Mouse (Mus musculus) thymus, adult 2 months (tissue): Measurements from ENCODE around the gene Scd2. TPM values are rescaled to one million over a fixed set of nuclear protein-coding genes. Genes with fewer than 3 reads are reported as not detected.

Source experiments
- DNase-seq: peaks from one replicate; pipeline ENCODE4 v3.0.0; 2021
- H3K27ac ChIP-seq: fragments of 200-500 bp; 2 replicates; pipeline ENCODE4 v1.5.1; 2012; ENCODE audit warnings: low read length, control low read depth; ENCODE audit not compliant: control insufficient read depth, insufficient read depth
- H3K27me3 ChIP-seq: fragments of 200-500 bp; 2 replicates; pipeline ENCODE4 v1.6.1; 2012; ENCODE audit warnings: mild to moderate bottlenecking, low read length, moderate library complexity, mixed read lengths; ENCODE audit not compliant: control insufficient read depth, insufficient read depth
- H3K36me3 ChIP-seq: fragments of 200-500 bp; 2 replicates; pipeline ENCODE4 v1.6.1; 2012; ENCODE audit warnings: mild to moderate bottlenecking, low read length, moderate library complexity; ENCODE audit not compliant: control insufficient read depth, insufficient read depth
- H3K4me1 ChIP-seq: fragments of 200-500 bp; replicated peaks from 2 replicates; pipeline ENCODE4 v1.6.1; 2012; ENCODE audit warnings: low read length; ENCODE audit not compliant: control insufficient read depth, insufficient read depth
- H3K4me3 ChIP-seq: fragments of 200-500 bp; 2 replicates; pipeline ENCODE4 v1.5.1; 2012; ENCODE audit warnings: mild to moderate bottlenecking, low read length, control low read depth, moderate library complexity; ENCODE audit not compliant: control insufficient read depth, insufficient read depth
- CTCF ChIP-seq: fragments of 200-500 bp; IDR thresholded peaks from 2 replicates; pipeline ENCODE4 v1.5.1; 2012; ENCODE audit warnings: mild to moderate bottlenecking, control low read depth, low read length, moderate library complexity, borderline replicate concordance; ENCODE audit not compliant: control insufficient read depth, poor library complexity, insufficient read depth; ENCODE audit errors: extremely low read depth
- POLR2A ChIP-seq: fragments of 200-500 bp; IDR thresholded peaks from 2 replicates; pipeline ENCODE4 v1.6.1; 2012; ENCODE audit warnings: mild to moderate bottlenecking, low read length, control low read depth, moderate library complexity; ENCODE audit not compliant: control insufficient read depth, poor library complexity, insufficient read depth; ENCODE audit errors: extremely low read depth
- WGBS: fragments of 180-500 bp; shearing (Covaris S2); methylation state at CpG from one replicate; pipeline ENCODE4 v1.1.7; 2018; 5-methylcytosine and 5-hydroxymethylcytosine counted together
- polyA plus RNA-seq: library from polyadenylated mRNA; depleted of rRNA; stranded (reverse); fragments of >200 nt; gene quantifications from 2 replicates; pipeline ENCODE4 v1.2.3, GENCODE M21; 2012

The Scd2 gene
- polyA plus RNA-seq, 1 experiment, result 261 TPM

DNA sequence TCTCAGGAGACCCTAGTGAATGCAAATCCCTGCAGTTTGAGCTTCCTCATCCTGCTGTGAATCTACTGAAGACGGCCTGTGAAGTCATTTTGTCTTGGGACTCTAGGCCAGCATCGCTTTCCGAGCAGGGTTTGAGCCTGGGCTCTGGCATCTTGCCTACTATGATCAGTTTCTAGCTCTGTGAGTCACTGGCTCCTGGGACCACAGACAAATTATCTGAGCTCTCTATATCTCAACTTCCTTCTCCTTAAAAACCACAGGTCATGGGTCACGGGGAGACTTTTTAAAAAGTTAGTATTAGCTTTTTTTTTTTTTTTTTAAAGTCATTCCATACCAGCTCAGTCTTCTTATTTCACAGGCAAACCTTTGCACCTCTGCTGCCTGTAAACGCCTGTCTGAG is 38.4 kb downstream of the Scd2 start:
- DNase-seq, result no peak
- WGBS, result 53% methylated on average over 5 of the region's 5 CpGs

DNA sequence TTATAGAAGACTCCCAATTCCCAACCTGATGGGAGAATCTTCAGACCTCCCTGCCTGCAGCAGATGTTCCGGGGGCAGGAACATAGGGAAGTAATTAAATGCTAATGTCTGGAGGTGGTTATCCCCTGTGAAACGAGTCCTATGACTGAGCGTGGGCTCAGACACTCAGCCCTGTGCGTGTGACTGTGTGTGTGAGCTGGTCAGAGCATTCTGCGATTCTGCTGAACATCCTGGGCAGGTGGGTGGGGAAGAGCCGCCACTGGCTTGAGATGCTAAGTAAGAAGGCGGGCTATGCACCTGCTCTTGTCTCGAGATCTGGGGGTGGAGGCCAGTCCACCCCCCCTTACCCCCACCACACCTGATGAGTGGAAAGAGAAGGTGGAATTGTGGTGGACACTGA is 38.9 kb downstream of the Scd2 start:
- Histone ChIP-seq H3K27me3 (no peaks in the 10 kb centered on the region), H3K27ac (no peak overlapping the region), H3K4me3 (no peak overlapping the region), H3K4me1 (no peaks in the 10 kb centered on the region), H3K36me3 (no peaks in the 10 kb centered on the region)
- no peak for TF ChIP-seq POLR2A
- no peak for TF ChIP-seq CTCF
- DNase-seq, result no peak
- 72% methylated on average over 8 of the region's 8 CpGs for WGBS

More for the DNA sequence above, 38.4 kb downstream of the Scd2 start:
- Histone ChIP-seq H3K27ac (no peak overlapping the region), H3K4me3 (no peak overlapping the region), H3K4me1 (no peaks in the 10 kb centered on the region), H3K36me3 (no peaks in the 10 kb centered on the region), H3K27me3 (no peaks in the 10 kb centered on the region)
- TF ChIP-seq POLR2A (no peak), CTCF (no peak)

DNA sequence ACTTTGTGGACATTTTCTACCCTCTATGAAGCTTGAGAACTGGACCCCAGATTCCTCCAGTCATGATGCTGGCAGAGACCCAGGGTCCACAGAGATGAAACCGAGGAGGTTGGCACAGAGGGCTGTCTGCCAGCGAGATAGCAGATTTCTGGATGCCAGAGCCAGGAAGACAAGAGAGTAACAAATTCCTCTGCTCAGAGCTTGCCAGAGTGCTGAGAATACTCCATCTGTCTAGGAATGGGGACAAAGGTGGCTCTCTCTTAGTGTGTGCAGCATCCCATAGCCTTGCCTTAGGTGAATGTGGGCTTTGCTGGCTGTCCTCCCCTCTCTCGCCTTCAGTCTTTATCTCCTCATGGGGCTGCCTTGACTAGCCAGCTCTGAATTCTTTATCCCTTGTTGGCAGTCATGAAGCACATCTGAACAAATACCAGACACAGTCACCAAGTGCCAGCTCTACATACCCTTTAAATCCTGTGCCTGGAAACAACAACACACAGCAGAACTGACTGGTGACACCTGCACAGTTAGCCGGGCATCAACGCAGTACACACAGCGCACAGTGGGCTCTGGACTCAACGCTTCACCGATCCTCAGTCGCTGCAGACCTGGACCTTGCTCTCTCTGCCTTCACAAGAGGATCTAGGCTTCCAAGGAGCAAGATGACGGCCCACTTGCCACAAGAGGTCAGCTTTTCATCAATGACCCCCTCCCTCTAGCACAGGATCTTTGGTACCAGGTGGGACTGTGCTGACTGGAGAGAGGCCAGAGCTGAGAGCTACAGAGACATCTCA is 39.6 kb downstream of the Scd2 start, which contains the start of gene Scd4:
TSS of gene Scd4 (plus strand) at position 260 of the 791 bp plus-strand sequence.
- no peak for DNase-seq
- H3K27me3 ChIP-seq, result no peaks in the 10 kb centered on the region
- no peaks in the 10 kb centered on the region for H3K36me3 ChIP-seq
- 93% methylated on average over 10 of the region's 10 CpGs for WGBS
- no peaks in the 10 kb centered on the region for H3K4me1 ChIP-seq
- TF ChIP-seq POLR2A (no peak), CTCF (no peak)
- H3K4me3 ChIP-seq, result no peak within 1 kb of the TSS
- no peak within 1 kb of the TSS for H3K27ac ChIP-seq

DNA sequence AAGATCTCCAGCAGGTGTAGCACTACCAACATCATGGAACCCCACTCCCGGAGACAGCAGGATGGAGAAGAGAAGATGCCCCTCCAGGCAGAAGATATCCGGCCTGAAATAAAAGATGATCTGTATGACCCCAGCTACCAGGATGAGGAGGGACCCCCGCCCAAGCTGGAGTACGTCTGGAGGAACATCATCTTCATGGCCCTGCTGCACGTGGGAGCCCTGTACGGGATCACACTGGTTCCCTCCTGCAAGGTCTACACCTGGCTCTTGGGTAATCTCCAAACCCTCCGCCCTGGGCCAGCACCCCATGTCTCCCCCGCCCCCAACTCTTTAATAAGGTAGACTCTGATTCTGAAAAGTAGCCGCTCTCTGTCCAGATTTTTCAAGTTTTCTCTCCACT is 40.5 kb downstream of the Scd2 start:
- TF ChIP-seq CTCF, result no peak
- TF ChIP-seq POLR2A, result no peak
- DNase-seq, result no peak
- Histone ChIP-seq H3K4me1 (no peaks in the 10 kb centered on the region), H3K4me3 (no peak overlapping the region), H3K27ac (no peak overlapping the region), H3K36me3 (no peaks in the 10 kb centered on the region), H3K27me3 (no peaks in the 10 kb centered on the region)
- 97% methylated on average over 9 of the region's 9 CpGs for WGBS

DNA sequence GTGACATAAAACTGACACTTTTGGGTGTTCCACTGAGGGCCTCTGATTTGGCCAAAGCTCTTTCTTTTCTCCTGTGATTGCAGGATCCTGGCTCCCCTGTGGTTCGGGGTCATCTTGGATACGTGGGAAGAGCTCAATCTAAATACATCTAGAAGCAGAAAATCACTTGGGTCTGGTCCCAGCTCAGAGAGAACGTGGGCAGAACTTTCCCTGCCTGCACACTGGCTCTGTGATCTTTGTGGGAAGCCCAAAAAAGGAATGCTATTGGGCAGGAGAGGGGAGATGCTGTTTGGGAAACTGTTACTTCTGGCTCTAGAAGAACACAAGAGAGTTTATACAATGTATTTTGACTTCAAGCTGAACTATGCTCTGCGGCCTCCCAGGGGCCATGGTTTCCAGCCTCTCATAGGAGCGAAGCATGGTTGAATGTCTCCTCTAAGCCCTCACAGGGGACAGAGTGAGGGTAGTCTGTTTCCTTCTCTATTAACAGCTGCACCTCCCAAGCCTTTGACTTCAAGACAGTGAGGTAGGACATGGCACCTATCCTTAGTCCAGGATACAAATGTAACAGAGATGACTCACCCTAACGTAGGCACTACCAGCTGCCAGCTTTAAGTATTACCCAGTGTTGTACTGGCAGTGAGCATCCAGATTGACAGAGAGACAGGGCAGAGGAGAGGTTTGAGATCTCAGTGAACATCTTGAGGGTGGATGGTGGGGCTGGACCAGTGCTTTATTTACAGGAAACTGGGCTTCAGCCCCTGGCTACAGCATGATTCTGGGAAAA is 42.6 kb downstream of the Scd2 start:
- no peak for TF ChIP-seq POLR2A
- TF ChIP-seq CTCF, result no peak
- 93% methylated on average over 6 of the region's 6 CpGs for WGBS

DNA sequence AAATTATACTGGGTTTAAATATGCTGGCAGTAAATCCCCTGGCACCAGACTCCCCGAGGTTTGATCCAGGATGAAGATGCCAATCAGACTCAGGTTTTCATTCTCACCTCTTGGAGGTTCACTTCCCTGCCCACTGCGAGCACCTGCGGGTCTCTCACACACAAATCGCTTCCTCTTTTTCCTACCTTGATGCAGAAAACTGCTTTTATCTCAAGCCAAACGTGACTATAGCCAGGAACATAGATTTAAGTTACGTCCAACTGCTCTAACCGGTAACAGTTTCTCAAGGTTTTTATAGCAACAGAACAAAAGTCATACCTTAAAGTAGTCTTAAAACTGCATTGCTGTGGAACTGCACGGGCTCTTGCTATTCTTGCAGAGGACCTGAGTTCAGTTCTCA is 56.2 kb downstream of the Scd2 start:
- TF ChIP-seq CTCF, result no peak
- TF ChIP-seq POLR2A, result no peak
- H3K36me3 ChIP-seq, result no peaks in the 10 kb centered on the region
- DNase-seq, result no peak
- H3K4me3 ChIP-seq, result no peak overlapping the region
- 69% methylated on average over 8 of the region's 8 CpGs for WGBS
- no peaks in the 10 kb centered on the region for H3K4me1 ChIP-seq
- no peak overlapping the region for H3K27ac ChIP-seq
- no peaks in the 10 kb centered on the region for H3K27me3 ChIP-seq

More for the DNA sequence above, 42.6 kb downstream of the Scd2 start:
- H3K27ac ChIP-seq, result no peak overlapping the region
- no peaks in the 10 kb centered on the region for H3K27me3 ChIP-seq
- no peak for DNase-seq
- H3K4me1 ChIP-seq, result no peaks in the 10 kb centered on the region
- H3K4me3 ChIP-seq, result no peak overlapping the region
- H3K36me3 ChIP-seq, result no peaks in the 10 kb centered on the region
